Mouse (Mus musculus): ENCODE data around the gene Lman2l. TPM values are rescaled to one million over a fixed set of nuclear protein-coding genes. Genes with fewer than 3 reads are reported as not detected.

The Lman2l gene
- total and polyA plus RNA-seq, 3 experiments: 7.0 to 19.7 TPM; not detected in 1

DNA sequence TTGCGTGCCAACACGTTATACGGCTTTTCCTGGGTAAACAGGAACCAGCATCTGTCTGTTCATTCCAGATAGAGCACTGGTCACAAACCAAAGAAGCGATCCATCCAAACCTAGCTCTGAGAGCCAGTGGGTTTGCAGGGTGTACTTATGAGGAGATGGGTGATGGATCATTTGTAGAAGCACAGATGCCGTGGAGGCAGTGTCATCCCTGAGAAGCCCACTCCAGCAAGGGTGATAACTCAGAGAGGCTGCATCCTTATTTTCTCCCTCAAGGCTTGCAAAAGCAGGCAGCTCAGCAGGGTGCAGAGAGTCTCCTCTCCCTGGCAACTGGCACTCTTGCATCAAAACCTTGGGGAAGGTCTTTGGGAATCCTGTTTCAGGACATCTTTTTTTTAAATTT is 13.1 kb upstream of the Lman2l start:
- H3K4me1 ChIP-seq (ENCODE audit: control insufficient read depth in 1 of 2, insufficient read depth in 2 of 2, low read length in 2 of 2): peaks cover 7 to 29% of the 10 kb centered on the region in 2 experiments

DNA sequence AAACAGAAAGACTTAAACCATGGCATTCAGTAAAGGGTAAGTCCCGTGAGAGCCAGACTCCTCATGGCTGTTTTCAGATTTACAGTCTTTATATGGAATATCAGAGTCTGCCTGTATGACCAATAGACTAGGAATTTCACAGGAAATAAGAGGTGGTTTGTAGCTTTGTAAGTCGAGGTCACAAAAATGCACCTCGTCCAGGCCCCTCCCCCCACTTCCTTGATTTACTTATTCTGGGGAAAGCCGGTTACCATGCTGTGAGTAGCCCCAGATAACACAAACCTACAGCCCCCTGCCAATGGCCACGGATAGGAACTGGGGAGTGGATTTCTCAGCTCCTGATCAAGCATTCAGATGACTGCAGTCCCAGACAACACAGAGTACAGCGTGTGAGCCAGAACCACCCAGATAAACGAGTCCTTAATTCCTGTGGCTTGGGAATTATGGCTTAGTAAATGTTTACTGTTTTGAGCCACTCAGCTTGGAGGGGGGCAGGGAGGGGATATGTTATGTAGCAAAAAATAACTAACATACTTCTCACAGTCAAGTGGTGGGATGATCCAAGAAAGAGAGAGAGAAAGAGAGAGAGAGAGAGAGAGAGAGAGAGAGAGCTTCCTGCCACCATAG is 12.4 kb upstream of the Lman2l start:
- Histone ChIP-seq H3K27me3 (ENCODE audit: control insufficient read depth in 1 of 2, insufficient read depth in 2 of 2, low read length in 2 of 2) (no peaks in the 10 kb centered on the region), H3K9ac (ENCODE audit: control insufficient read depth, low read depth, low read length, poor library complexity, severe bottlenecking) (peak overlapping the region; percentile 17; the same call in 1 of the 2 replicates), H3K4me1 (ENCODE audit: control insufficient read depth in 1 of 2, insufficient read depth in 2 of 2, low read length in 2 of 2) (peaks cover 7 to 29% of the 10 kb centered on the region in 2 experiments), H3K36me3 (ENCODE audit: control insufficient read depth in 1 of 2, insufficient read depth in 2 of 2, low read length in 2 of 2) (peaks cover 0 to 18% of the 10 kb centered on the region in 2 experiments; a peak in 2 of 4 replicates), H3K4me3 (ENCODE audit: control insufficient read depth in 1 of 2, insufficient read depth in 1 of 2, low read depth in 2 of 2, low read length in 2 of 2) (no peak overlapping the region), H3K9me3 (replicated peaks; ENCODE audit: insufficient read depth, low read length) (no peaks in the 10 kb centered on the region), H3K79me2 (ENCODE audit: control insufficient read depth, insufficient read depth, low read length, poor library complexity) (no peaks in the 10 kb centered on the region), H3K27ac (ENCODE audit: control insufficient read depth, low read depth, low read length) (no peak overlapping the region)
- peak; percentile 34 for DNase-seq (ENCODE audit: low read depth, low spot score)
- no peak for TF ChIP-seq ETS1 (IDR thresholded peaks at IDR 0.05; ENCODE audit: low read depth, low read length)
- TF ChIP-seq CHD1 (IDR thresholded peaks at IDR 0.05; ENCODE audit: low read depth, low read length): no peak
- TF ChIP-seq ELF1 (IDR thresholded peaks at IDR 0.05; ENCODE audit: low read depth, low read length): no peak
- no peak for TF ChIP-seq MXI1 (IDR thresholded peaks at IDR 0.05; ENCODE audit: low read depth, low read length)
- TF ChIP-seq CHD2 (IDR thresholded peaks at IDR 0.05; ENCODE audit: low read length): no peak
- no peak for TF ChIP-seq JUND (IDR thresholded peaks at IDR 0.05; ENCODE audit: low read depth, low read length)
- TF ChIP-seq USF1 (IDR thresholded peaks at IDR 0.05; ENCODE audit: low read depth, low read length): no peak
- no peak for TF ChIP-seq RCOR1 (IDR thresholded peaks at IDR 0.05; ENCODE audit: low read depth, low read length)
- no peak for TF ChIP-seq POLR2AphosphoS2 (IDR thresholded peaks at IDR 0.05; ENCODE audit: low read length)
- no peak for TF ChIP-seq MAFK (IDR thresholded peaks at IDR 0.05; ENCODE audit: borderline replicate concordance, low read depth, low read length)
- TF ChIP-seq RAD21 (IDR thresholded peaks at IDR 0.05; ENCODE audit: low read depth, low read length): no peak
- no peak for TF ChIP-seq E2F4 (IDR thresholded peaks at IDR 0.05; ENCODE audit: borderline replicate concordance, low read depth, low read length)
- TF ChIP-seq TBP (IDR thresholded peaks at IDR 0.05; ENCODE audit: low read depth, low read length): no peak
- TF ChIP-seq SMC3 (IDR thresholded peaks at IDR 0.05; ENCODE audit: low read depth, low read length): no peak
- TF ChIP-seq GATA1 (IDR thresholded peaks at IDR 0.05; ENCODE audit: low read depth, low read length): no peak
- TF ChIP-seq NELFE (IDR thresholded peaks at IDR 0.05; ENCODE audit: low read depth, low read length): no peak
- TF ChIP-seq BHLHE40 (IDR thresholded peaks at IDR 0.05; ENCODE audit: borderline replicate concordance, low read depth, low read length): no peak
- no peak for TF ChIP-seq MYC (IDR thresholded peaks at IDR 0.05; ENCODE audit: low read depth, low read length)

More for the DNA sequence above, 13.1 kb upstream of the Lman2l start:
- H3K4me3 ChIP-seq (ENCODE audit: control insufficient read depth in 1 of 2, insufficient read depth in 1 of 2, low read depth in 2 of 2, low read length in 2 of 2): no peak overlapping the region
- H3K27ac ChIP-seq (ENCODE audit: control insufficient read depth, low read depth, low read length): no peak overlapping the region
- no peaks in the 10 kb centered on the region for H3K27me3 ChIP-seq (ENCODE audit: control insufficient read depth in 1 of 2, insufficient read depth in 2 of 2, low read length in 2 of 2)
- no peaks in the 10 kb centered on the region for H3K9me3 ChIP-seq (replicated peaks; ENCODE audit: insufficient read depth, low read length)
- H3K9ac ChIP-seq (ENCODE audit: control insufficient read depth, low read depth, low read length, poor library complexity, severe bottlenecking): no peak overlapping the region
- H3K79me2 ChIP-seq (ENCODE audit: control insufficient read depth, insufficient read depth, low read length, poor library complexity): no peaks in the 10 kb centered on the region
- TF ChIP-seq TCF12 (IDR thresholded peaks at IDR 0.05; ENCODE audit: low read depth, low read length) (no peak), KAT2A (conservative IDR thresholded peaks at IDR 0.05; ENCODE audit: low read depth, low read length) (no peak), TBP (IDR thresholded peaks at IDR 0.05; ENCODE audit: low read depth, low read length) (no peak), ELF1 (IDR thresholded peaks at IDR 0.05; ENCODE audit: low read depth, low read length) (no peak), RCOR1 (IDR thresholded peaks at IDR 0.05; ENCODE audit: low read depth, low read length) (no peak), MXI1 (IDR thresholded peaks at IDR 0.05; ENCODE audit: low read depth, low read length) (no peak)
- peak; percentile 43 for DNase-seq (ENCODE audit: low read depth, low spot score)
- H3K36me3 ChIP-seq (ENCODE audit: control insufficient read depth in 1 of 2, insufficient read depth in 2 of 2, low read length in 2 of 2): peaks cover 0 to 17% of the 10 kb centered on the region in 2 experiments; a peak in 2 of 4 replicates
